Mouse (Mus musculus): ENCODE measurements around the gene Pitx2. TPM values are rescaled to one million over a fixed set of nuclear protein-coding genes. Genes with fewer than 3 reads are reported as not detected.
A peak's percentile ranks its signal among the peaks of the same experiment; 100 is the strongest.

Gene Pitx2
- total RNA-seq, 2 experiments from 2014 or later = 9.0 to 9.2 TPM

DNA sequence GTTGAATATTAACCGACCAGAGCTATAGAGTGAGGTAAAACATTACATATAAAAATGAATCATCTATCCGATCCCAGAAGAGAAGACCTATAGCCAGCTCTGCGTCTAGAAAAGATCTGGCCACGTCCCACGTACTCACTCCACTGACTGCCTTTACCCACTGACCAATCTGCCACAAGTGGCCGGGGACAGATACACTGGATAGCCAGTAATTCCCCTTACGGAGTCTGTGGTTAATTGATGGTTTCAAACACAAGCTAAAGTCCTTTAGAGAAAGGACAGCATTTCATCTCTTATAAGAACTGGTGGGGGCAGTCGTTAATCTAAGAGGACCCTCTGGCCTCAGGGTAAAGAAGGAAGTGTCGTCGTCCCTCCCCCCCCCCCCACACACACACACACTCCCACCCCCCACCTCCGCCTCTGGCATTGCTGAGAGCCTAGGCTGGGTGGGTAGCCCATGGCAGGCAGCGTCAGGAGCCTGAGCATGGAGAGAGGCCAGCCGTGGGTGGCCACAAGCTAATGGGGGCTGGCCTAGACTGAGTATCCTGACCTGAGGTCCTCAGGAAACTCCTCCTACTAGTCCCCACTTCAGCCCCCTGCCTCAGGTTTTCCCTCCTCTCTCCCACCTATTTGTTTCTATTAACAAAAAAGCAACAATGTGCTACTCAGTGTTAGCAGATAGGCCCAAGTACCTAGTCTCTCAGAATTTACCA, 26.1 kb downstream of the Pitx2 start:
- no peak for DNase-seq
- intact Hi-C loops (cut with DNase I; ENCODE audit: low total_unique reads) = no loop called here

DNA sequence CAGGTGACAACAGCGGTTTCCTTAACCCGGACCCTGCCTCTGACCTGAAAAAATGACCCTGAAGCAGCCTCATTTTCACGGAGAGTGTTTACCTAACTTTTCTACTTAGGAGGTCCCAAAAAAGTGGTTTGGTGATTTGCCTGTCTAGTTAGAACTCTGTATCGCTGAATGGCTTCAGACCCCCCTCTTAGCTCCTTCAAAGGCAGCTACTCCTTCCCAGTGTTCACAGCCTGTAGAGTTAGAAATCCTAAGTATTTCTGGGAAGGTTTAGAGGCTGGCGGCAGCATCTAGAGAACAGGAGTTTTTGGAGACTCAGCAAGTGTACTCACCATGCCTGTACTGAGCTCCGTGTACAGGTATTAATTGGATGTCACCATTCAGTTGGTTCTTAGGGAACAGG, 27.0 kb downstream of the Pitx2 start:
- DNase-seq = no peak
- intact Hi-C loops (cut with DNase I; ENCODE audit: low total_unique reads) = no loop called here

DNA sequence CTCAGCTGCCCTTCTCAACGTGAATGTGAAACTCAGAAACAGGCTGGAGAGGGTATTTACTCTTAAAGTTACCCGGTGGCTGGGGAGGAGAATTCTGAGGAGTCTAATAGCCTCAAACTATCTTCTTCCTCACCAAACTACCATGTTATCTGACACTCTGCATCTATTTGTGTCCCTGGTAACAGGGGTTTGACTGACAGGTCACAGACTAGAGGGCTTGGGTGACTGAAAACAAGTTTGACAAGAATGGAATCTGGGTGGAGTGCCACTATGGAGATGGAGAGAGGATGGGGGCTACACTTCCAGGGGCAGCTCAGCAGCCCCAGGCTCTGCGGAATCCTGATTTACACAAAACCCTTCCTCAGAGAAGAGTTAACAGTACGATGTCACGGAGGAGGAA, 27.7 kb downstream of the Pitx2 start:
- DNase-seq = no peak
- intact Hi-C loops (cut with DNase I; ENCODE audit: low total_unique reads) = no loop called here

DNA sequence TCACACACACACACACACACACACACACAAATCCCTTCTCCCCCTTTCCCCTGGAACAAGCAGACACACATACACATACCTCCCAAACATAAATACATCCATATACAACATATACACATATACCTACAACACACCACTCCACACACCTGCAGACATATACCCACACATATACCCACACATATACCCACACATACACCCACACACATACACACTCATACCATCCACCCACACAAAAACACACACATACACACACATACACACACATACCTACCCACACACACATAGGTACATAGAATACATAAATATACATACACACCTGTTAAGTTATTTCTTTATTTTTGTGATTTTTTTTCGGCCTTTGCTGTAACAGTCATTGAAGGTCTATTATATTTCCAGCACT, 38.3 kb downstream of the Pitx2 start:
- intact Hi-C loops (cut with DNase I; ENCODE audit: low total_unique reads) = no loop called here
- no peak for DNase-seq

DNA sequence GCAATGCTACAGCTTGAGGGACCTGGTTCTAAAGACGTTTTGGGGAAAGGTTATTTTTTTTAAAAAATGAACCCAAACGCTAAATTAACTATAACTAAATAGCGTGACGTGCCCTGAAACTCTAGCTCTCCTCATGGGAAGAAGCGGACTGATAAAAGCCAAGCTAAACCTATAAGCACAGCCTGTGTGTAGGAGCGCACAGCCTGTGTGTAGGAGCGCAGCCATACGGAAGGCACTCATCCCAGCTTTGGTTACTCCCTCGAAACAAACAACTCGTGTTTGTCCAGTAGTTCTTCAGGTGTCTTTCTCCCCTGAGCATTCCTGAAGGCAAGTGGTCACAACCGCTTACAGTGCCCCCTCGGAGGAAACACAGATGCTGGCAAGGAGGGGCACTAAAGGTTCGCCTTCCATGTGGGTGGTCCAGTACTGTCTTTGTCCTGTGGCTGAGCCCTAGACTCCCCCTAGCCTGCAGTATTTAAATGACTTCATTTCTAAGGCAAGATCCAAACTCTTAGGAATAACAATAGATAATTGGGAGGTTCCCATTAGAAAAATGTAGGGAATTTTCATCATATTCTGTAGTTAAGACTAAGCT, 39.1 kb downstream of the Pitx2 start:
- intact Hi-C loops (cut with DNase I; ENCODE audit: low total_unique reads) = no loop called here
- DNase-seq = no peak

DNA sequence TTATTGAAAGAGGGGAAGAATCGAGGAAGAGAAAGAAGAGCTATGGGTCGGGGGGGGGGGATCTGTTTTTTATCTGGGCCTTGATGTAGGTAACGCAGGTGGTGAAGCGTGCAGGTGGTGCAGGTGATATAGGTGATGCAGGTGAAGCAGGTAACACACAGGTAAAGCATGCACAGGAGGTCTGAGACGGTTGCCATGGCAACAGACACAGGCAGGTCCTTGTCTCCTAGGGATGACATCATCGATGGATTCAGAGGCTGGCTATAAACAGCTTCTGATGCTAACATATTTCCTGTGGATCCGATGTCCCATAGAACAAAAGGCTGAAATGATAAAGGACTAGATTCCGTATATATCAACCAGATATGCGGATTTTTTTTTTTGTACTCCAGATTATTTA, 51.3 kb downstream of the Pitx2 start:
- intact Hi-C loops (cut with DNase I; ENCODE audit: low total_unique reads) = no loop called here
- no peak for DNase-seq

DNA sequence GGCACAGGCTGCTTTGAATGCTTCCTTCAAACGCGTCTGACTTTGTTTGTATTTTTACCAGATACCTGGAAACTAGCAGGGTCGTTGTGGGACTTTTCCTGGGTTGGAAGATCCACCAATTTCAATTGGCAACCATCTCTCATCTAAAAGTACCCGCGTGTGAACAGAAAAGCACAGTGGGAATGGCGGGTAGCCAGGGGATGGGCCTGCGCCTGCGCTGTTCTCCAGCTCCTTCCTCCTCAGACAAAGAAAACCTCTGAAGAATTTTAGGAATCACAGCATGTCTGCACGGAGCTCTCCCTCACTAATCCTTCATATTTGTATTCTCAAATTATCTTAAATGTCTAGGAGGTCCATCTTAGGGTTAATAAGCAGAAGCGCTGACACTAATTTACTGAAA, 54.6 kb downstream of the Pitx2 start:
- intact Hi-C loops (cut with DNase I; ENCODE audit: low total_unique reads) = no loop called here
- DNase-seq = peak; percentile 5

DNA sequence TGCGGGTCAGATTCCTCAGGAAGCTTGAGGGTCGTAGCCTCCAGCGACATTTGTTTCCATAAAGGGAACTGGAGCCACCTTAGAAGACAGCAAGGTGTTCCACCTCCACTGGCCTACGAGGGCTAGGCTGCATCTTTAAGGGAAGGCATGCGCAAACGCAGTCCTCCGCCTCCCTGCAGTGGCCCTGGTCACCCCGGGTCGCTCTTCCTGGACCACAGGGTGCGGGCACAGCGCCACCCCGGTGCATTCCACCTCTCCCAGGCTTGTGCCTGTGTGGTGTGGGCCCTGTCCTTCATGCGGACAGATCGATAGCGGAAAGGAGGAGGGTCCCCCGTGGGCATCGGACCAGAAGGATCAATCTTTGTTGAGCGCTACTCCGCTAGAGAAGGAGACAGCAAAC, 56.6 kb downstream of the Pitx2 start:
- intact Hi-C loops (cut with DNase I; ENCODE audit: low total_unique reads) = no loop called here
- no peak for DNase-seq

DNA sequence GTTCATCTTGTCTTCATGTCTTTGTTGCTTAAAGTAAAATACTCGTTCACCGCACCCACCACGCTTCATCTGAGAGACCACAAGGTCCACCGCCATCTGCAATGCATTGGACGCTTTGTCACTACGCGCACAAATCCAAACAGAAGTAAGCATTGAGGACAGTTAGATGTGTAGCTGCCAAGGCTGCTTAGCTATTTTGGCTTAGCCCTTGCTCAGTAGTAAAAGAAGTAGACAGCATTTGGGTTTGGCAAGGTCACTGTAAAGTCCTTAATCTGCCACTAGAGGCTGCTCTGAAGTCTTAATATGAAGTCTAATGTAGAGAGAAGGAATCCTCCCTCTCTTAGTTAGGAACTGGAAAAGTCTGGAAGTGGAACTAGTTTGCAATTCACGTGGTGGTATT, 57.1 kb downstream of the Pitx2 start:
- intact Hi-C loops (cut with DNase I; ENCODE audit: low total_unique reads) = no loop called here
- DNase-seq = peak; percentile 4

DNA sequence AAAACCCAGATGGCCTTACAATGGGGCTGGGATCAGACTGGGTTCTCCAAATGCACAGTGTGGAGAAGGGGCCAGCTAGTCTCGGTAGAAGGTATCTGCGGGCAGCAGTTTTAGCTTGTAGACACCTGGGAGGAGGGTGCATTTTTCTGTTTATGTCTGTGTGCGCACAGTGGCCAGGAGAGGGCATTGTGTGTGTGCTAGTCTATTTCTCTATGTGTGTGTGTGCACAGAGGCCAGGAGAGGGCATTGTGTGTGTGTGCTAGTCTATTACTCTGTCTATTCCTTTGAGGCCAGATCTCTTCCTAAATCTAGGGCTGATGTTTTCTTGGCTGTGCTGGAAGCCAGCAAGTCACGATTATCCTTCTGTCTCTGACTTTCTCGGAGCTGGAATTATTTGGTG, 58.8 kb downstream of the Pitx2 start:
- no peak for DNase-seq
- intact Hi-C loops (cut with DNase I; ENCODE audit: low total_unique reads) = no loop called here

Other genes with a start within 250 kb of the Pitx2 start
- 1 to 10 TPM; 3.5 to 3.6 TPM for gene Enpep, start 132.8 kb downstream of the Pitx2 start, total RNA-seq (2021)